Comparison of ENCODE assay signal across 15 mouse cellular contexts in genomic region chr5:15006288-15006687, GRCm38 (mm10). TPM values are rescaled to one million over a fixed set of nuclear protein-coding genes. Genes with fewer than 3 reads are reported as not detected.
"Had no signal": no experiment of that assay in that cellular context is flagged by ENCODE, and none has a peak within 500 bp of the region (broad histone marks: within the 10 kb centered on the region; RNA-seq: fewer than 3 reads in every experiment).

No protein-coding gene starts in this region.

RNA-seq across cellular contexts. Expression of gene Gm17019, which starts 26.5 kb away (rescaled TPM):
- polyA plus RNA-seq: liver, embryonic 14.5 days; liver, embryonic 16.5 days; lung, adult 2 months; lung, embryonic 16.5 days; macrophage; midbrain, embryonic 12.5 days; midbrain, embryonic 14.5 days; midbrain, embryonic 16.5 days; myocyte; neural tube, embryonic 12.5 days; neural tube, embryonic 14.5 days; spleen, adult 2 months; stomach, embryonic 15.5 days; stomach, postnatal 0 days; thymus, adult 2 months had no signal

RNA-seq across cellular contexts. Expression of gene Gm10354, which starts 27.6 kb away (rescaled TPM):
- polyA plus RNA-seq: liver, embryonic 14.5 days; liver, embryonic 16.5 days; lung, adult 2 months; lung, embryonic 16.5 days; macrophage; midbrain, embryonic 12.5 days; midbrain, embryonic 14.5 days; midbrain, embryonic 16.5 days; myocyte; neural tube, embryonic 12.5 days; neural tube, embryonic 14.5 days; spleen, adult 2 months; stomach, embryonic 15.5 days; stomach, postnatal 0 days; thymus, adult 2 months had no signal
